Mouse (Mus musculus) monocyte, adult 5-6 weeks (primary cell): ENCODE measurements at regions not wholly inside any gene's neighbourhood (a gene's known extent, or its start where the extent isn't known, plus 50 kb on each side); places are given as distances from the start of the nearest gene placed in this dataset.

Experiments used
- ATAC-seq: fragments of 153-309, 156-312 bp; replicated peaks from 2 replicates; pipeline ENCODE4 v1.8.0; 2017; ENCODE audit warnings: mild to moderate bottlenecking; ENCODE audit not compliant: low TSS enrichment, insufficient number of reproducible peaks, severe bottlenecking, poor library complexity, low FRiP score

DNA sequence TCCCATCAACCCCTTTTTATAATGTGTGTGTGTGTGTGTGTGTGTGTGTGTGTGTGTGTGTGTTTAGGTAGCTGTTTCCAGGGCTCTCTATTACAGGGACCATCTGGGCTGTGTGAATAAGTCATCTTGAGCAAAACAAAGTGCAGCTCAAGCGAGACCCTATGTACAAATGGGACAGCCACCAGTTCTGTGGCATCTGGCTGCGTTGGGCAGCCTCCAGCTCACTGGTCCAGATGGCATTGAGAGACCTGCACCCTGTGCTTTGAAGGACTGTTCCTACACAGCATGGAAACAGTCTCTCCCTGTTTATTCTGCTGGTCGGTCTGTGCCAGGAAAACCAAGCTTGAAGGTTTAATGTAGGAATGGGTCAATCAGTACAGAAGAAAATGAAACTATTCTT is 311.4 kb upstream of the Cdyl start:
- no peak for ATAC-seq

DNA sequence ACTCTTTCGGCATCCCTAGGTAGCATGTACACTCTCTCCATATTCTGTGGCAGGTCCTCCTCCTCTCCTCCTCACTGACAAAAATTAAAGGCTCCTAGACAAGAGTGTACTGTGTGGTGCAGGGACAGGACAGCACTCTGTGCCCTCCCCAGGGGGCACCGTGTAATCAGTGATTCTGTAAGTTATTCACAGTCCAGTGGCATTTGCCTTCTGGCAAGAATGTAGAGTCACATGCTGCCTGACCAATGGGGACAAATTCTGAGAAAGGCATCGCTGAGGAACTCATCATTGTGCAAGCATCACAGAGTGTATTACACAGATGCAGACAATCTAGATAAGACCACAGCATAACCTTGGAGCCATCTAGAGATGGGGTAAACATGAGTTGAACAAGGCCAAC is 300.3 kb upstream of the Cdyl start:
- no peak for ATAC-seq

DNA sequence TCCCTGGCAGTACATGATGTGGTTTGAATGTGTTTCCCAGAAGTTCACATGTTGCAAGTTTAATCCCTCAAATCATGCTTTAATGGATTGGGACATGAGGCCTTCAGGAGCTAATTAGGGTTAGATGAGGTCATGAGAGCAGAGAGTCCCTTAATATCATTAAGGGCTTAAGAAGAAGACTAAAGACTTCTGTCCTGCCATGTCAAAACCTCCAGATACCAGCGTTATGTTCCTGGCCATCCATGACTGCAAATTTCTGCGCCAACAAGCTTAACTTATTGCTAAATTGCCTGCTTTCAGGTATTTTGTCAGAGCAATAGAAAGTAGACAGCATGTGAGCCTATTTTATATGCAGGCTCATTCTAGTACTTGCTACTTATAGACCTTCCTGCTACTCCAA is 282.1 kb upstream of the Cdyl start:
- ATAC-seq, result no peak

DNA sequence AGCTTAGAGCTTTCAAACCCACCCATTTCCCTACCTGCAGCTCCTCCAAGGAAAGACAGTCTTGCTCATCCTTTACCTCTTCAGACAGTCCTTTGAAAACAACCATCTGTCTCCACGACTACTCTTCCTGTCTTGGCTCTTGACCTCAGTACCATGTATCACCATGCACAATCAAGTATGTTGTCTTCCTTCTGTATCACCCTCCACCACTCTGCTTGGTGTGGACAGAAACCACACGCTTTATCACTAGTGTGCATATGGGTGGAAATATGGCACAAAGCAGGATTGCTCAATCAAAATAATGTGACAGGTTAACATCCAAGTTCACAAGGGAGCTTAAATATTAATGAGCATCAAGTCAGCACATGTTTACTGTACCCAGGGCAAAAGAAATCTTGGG is 280.1 kb upstream of the Cdyl start:
- ATAC-seq, result no peak

DNA sequence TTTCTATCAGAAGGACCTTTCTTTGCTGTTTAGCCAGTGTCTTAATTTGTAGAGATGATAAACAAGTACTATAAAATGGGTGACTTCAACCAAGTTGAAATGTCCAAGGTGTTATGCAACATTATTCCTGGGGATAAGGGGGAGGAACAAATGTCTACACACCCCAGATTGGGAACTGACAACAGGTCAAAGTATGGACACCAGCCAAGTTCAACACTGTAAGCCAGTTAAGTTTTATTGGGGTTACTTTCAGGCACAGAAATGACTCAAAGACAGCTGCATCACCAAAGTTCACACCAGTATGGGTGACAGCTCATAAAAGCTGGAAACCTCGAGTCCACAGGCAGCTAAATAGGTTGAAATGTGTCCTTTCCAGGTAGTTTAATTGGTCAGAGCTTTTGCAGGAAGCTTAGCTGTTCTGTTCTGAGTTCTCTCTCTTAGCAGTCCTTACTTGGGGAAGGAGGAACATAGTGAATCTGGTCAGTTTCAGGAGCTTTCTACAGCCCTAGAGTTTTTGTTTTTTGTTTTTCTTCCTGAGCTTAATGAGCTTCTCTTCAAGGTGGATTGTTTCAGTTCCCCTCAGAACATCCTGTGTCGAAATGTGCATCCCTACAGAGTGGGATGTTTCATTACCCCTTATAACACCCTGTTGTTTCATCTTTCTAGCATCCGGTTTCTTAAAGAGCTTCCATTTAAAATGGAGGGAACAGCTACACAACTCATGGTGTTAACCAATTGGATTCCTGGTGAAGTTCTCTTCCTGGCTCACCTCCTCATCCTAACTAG is 279.2 kb upstream of the Cdyl start:
- ATAC-seq, result no peak; the same call in 1 of the 2 replicates

DNA sequence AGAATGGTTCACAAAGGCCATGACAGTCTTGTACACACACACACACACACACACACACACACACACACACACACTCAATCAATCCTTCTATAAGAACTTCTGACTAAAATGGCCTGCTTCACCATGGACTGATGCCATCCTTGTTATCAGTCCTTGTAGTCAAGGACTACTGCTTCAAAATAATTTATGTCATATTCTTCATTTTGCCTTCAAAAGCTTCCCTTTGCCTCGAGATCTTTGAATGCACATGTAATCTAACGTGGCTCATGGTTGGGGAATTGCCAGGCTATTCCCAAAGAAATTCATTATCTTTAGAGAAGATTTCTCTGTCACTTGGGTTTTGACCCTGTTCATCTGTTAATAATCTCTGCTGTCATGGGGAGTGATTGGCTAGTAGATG is 278.0 kb upstream of the Cdyl start:
- no peak for ATAC-seq

DNA sequence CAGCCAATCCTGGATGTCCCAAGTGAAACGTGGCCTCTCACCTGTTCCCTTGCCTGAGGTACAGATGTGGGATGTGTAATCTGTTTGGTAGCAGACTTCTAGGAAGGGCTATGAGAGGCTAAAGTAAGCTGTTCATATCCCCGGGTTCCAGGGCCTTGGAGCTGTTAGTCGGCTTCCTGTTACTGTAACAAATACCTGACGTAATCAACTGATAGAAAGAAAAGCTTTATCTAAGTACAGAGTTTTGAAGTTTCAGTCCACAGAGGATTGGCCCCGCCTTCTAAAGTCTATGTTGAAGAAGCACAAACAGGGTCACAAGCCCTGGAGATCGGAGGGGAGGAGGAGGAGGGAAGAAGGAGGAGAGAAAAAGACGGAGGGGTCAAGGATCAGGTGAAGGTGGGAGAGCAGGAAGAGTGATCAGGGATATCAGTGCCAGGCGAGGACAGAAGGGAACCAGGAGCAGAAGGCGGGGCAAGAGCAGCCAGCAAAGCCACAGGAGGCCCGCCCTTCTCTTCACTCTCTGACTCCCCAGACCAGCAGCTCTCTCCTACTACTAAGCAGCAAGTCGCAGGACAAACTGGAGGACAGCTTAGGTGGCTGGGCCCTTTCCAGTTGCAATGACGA is 276.5 kb upstream of the Cdyl start:
- no peak for ATAC-seq

DNA sequence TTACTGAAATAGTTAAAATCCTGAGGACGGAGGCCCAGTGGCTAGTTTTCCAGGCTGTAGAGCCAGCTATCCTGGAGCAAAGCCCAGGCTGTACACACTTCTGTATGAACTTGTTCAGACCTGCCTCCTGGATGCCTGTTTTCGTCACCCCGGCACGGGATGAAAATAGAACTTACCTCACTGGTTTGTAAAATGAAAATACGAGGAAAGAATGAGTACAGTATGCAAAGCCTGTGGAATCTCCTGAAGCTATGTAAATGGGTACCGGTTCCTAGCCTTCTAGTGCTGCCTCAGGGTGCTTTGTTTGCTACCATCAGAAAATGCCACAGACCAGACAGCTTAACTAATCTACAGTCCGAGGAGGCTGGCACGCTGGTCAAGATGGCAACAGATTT is 276.0 kb upstream of the Cdyl start:
- no peak for ATAC-seq

DNA sequence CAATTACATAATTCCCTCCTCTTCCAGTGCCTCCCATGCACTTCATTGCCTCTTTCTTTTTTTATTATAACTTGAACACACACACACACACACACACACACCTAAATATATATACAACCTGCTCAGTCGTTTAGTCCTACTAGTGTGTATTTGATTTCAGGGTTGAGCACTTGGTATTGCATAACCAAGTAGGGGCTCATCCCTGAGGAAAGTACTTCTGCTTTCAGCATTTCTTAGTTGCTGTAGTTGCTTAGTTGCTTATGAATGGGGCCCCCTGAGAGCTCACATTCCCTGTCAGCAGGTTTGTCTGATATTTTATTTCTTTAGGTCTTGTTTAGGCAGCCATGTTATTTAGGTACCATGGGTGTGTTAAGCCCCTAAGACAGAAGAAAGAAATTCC is 271.3 kb upstream of the Cdyl start:
- ATAC-seq, result no peak

DNA sequence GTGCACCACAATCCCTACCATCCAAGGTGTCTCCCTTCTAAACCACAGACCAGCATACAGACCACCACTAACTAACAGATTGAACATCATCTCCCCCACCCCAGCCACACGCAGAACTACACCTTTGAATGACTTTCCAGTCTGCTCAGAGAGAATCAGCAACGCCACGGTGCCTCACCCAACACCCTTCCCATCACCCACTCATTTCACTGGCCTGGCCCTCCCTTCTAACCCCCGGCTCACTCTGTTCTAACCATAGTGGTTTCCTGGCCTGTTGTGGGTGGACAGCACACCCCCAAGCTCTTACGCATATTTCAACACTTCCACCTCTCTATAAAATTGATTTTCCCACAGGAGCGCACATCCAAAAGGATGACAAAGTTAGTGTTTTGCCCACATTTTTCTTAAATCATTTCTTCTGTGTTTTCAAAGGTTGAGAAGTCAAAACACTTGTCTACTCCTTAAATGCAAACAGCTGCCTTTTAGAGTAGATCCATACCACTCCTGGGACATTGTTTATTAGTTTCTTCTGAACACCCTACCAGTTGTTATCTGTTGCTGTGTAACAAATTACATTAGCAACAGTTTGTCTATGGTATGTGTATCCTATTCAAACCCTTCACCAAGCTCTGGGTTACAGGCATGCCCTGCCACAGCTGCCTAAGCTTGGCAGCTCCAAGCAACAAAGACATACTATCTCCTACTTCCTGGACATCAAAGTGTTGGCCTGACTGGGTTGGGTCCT is 269.7 kb upstream of the Cdyl start:
- no peak for ATAC-seq

DNA sequence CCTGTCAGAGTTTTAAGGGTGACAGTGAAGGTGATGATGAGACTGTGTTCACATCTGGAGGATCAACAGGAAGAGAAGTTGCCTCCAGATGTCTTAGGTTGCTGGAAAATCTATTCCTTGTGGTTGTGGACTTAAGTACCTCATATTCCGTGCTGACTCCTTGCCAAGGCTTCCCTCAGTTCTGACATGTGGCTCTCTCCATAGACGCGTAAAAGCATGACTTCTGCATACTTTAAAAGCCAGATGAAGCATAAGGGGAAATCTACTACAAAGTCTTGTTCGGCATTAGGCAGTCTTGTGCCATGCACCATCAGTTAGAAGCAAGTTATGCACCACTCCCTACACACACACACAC is 269.1 kb upstream of the Cdyl start:
- no peak for ATAC-seq

DNA sequence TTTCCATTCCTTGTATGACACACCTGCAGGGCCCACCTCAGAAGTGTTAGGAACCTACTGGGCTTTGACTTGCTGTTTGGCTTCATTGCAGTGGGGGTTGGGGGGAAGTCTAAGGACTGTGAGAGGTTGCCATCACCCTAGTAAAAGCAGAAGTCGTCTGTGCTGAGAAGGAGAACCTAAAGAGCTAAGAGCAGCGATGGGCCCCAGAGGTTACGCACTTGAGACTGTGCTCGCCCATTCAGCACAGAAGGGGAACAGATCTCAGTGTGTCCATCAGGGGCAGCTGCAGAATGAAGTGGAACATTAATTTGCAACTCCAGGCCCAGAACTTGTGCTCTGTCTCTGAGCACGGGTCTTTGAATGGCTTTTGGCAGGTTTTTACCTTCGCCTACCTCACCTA is 267.5 kb upstream of the Cdyl start:
- ATAC-seq, result peak; percentile 77

DNA sequence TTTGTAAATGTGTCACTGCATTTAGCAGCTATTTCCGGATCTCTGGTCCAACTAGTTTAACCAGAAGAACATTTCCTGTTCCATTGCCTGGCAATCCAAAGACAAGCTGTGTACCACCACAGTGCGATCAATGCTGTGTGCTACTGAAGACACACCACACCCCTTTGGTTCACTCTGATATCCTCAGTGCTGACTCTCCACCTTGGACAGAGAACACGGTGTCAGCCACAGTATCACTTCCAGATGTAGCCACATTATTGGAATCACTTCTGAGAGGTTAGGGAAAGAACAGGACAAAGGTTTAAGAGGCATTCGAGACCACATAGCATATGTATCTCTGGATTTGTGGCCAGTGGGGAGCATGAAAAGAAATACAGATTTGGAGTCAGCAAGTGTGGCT is 264.4 kb upstream of the Cdyl start:
- no peak for ATAC-seq

DNA sequence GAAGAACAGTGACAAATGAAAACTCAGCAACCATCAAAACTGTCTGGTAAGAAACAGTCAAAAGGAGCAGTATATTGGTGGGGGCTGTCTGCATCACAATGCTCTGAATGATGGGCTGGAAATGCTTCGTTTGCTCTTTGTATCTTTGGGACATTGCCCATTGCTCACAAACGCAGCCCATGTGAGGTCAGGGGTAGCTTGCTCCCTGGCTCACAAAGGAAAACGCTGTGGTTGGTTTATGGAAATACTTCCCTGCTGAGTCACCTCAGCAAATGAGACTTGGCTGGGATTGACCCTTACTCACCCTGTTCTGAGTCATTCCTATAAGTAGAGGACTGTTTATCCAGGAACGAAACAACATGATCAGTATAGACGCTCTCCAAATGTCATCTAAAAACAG is 264.0 kb upstream of the Cdyl start:
- no peak for ATAC-seq

DNA sequence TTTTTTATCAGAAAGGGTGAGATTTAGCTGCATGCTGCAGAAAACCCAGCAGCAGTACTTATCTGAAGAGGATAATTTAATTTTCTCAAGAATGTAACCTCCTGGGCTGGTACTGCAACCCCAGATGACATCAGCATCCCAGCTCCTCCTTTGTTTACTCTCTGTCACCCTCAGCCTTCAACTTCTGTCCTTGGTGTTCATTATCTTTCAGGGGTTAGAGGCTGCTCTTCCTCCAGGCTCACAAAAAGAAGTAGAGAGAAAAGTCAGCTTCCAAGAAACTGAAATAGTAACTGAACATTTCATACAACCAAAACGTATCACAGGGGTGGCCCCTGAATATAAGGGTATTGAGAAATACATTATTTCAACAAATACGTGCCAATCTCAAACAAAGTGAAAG is 262.5 kb upstream of the Cdyl start:
- no peak for ATAC-seq

DNA sequence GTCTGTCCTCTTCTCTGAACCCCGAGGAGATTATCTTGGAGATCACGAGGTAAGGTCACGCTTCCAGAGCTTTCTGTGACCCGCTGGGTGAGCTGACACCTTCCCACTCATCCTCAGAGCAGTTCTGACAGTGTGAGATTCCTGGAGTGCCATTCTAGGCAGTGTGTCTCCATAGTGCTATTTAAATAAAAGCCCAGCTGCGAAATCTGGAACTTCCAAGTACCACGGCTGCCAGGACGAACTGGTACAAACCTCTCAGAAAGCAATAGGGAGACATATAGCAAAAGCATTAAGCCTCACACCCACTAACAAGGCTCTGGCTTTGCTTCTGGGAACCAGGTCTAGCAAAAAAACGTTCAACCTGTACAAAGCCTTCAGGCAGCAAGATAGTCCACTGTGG is 261.4 kb upstream of the Cdyl start:
- ATAC-seq, result no peak

DNA sequence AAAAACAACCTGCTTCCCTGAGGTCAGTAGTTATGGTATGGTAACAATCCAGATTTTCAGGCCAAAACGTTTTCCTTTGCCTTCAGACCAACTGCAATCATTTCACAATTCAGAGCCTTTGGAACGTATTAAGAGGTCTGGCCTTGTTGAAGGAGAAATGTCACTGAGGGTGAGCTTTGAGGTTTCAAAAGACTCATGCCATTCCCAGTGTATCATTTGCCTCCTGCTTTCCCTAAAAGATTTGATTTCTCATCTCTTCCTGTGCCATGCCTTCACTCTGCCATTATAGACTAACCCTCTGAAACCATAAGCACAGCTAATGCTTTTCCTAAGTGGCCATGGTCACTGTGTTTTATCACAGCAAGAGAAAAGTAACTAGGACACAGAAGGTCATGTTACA is 256.8 kb upstream of the Cdyl start:
- no peak for ATAC-seq

DNA sequence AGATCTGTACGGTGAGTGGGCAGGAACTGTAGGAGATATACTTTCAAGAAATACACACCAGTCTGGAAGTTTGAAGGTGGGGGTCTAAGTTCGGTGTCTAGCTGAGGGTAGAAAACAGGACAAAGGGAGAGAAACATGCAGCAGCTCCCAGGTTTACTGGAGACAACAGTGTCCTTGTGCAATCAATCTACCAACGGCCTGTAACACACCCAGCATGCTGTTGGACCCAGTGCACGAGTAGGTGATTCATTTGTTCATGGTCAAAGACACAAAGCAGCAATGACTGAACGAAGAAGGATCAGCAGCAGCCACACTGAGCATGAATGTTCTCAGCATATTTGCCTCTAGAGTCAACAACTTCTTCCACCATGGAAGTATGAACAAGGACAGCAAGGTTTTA is 255.2 kb upstream of the Cdyl start:
- no peak for ATAC-seq

DNA sequence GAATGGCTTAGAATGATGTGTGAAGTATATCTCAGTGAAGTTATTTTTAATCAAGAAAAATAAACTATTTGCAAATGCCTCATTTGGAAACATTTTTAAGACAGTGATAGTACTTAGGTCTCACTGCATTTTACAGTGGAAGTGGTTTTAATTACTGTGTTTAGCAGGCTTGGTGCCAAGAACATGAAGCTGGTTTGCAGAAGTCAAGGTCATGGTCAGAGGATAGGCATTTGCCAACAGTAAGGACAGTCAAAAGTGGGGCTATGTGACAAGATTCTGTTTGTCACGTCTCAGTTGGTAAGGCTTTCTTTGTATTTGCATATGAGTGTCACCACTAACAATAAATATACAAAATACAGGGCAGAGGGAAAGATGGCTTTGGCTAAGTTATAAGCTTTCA is 254.2 kb upstream of the Cdyl start:
- no peak for ATAC-seq

DNA sequence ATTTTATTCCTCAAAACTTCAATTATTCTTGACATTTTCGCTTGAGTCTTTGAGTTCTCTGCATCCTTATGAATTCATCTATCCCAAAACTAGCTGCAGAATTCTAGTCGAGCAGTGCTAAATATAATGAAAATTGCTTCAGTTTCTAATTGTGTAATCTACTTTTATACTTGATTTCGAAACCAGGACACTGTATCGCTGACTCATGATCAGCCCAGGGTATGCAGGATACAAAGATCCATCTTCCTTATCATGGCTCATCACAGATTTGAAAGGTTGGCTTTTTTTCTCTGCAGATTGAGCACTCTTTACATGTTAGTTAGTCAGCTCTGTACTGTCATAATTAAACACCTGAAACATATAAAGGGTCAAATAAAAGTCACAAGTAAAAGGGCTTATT is 242.1 kb upstream of the Cdyl start:
- no peak for ATAC-seq
